Mouse (Mus musculus) MEL (cell line): ENCODE measurements around the gene Sdsl. TPM values are rescaled to one million over a fixed set of nuclear protein-coding genes. Genes with fewer than 3 reads are reported as not detected.
A peak's percentile ranks its signal among the peaks of the same experiment; 100 is the strongest.

Experiments used
- DNase-seq: peaks from one replicate; pipeline ENCODE4 v3.0.0; 2011; ENCODE audit warnings: low read depth, low spot score
- H3K27ac ChIP-seq: 2 replicates; pipeline ENCODE4 v1.5.1; 2012; ENCODE audit warnings: low read depth, mild to moderate bottlenecking, control low read depth, low read length, moderate library complexity; ENCODE audit not compliant: control insufficient read depth
- H3K27me3 ChIP-seq, 2 experiments: fragments of 150-350 bp in 1 of 2; sonication (generic) in 1 of 2; 2 replicates each; pipeline ENCODE4 v1.6.1; 2012; ENCODE audit warnings: low read length in 2 of 2, mild to moderate bottlenecking in 2 of 2, improper control_type of control experiment in 1 of 2, moderate library complexity in 1 of 2; ENCODE audit not compliant: insufficient read depth in 2 of 2, control insufficient read depth in 1 of 2
- H3K36me3 ChIP-seq, 2 experiments: 2 replicates each; pipeline ENCODE4 v1.6.1; 2012 to 2014; ENCODE audit warnings: low read length in 2 of 2, improper control_type of control experiment in 1 of 2, inconsistent platforms in 1 of 2, mild to moderate bottlenecking in 1 of 2; ENCODE audit not compliant: insufficient read depth in 2 of 2, control insufficient read depth in 1 of 2
- H3K4me1 ChIP-seq, 2 experiments: fragments of 150-350 bp in 1 of 2; sonication (generic) in 1 of 2; 2 replicates each; pipeline ENCODE4 v1.6.1; 2012; ENCODE audit warnings: low read length in 2 of 2, improper control_type of control experiment in 1 of 2, mild to moderate bottlenecking in 1 of 2; ENCODE audit not compliant: insufficient read depth in 2 of 2, control insufficient read depth in 1 of 2
- H3K4me3 ChIP-seq, 2 experiments: fragments of 150-350 bp in 1 of 2; sonication (generic) in 1 of 2; 2 replicates each; pipeline ENCODE4 v1.5.1; 2012; ENCODE audit warnings: low read depth in 2 of 2, low read length in 2 of 2, mild to moderate bottlenecking in 2 of 2, moderate library complexity in 2 of 2, control low read depth in 1 of 2, improper control_type of control experiment in 1 of 2; ENCODE audit not compliant: control insufficient read depth in 1 of 2, insufficient read depth in 1 of 2
- H3K79me2 ChIP-seq: 2 replicates; pipeline ENCODE4 v1.6.1; 2012; ENCODE audit warnings: mild to moderate bottlenecking, low read length, moderate library complexity; ENCODE audit not compliant: control insufficient read depth, poor library complexity, insufficient read depth
- H3K9ac ChIP-seq: 2 replicates; pipeline ENCODE4 v1.6.1; 2012; ENCODE audit warnings: low read depth, mild to moderate bottlenecking, control low read depth, low read length, moderate library complexity; ENCODE audit not compliant: control insufficient read depth, poor library complexity, severe bottlenecking
- H3K9me3 ChIP-seq: fragments of 150-350 bp; sonication (generic); replicated peaks from 2 replicates; pipeline ENCODE4 v1.6.1; 2012; ENCODE audit warnings: mild to moderate bottlenecking, low read length, improper control_type of control experiment, moderate library complexity; ENCODE audit not compliant: insufficient read depth
- BHLHE40 ChIP-seq: IDR thresholded peaks from 2 replicates; pipeline ENCODE4 v1.6.1; 2012; ENCODE audit warnings: low read depth, mild to moderate bottlenecking, inconsistent platforms, low read length, improper control_type of control experiment, borderline replicate concordance
- CHD2 ChIP-seq: IDR thresholded peaks from 2 replicates; pipeline ENCODE4 v1.6.1; 2011; ENCODE audit warnings: low read length, improper control_type of control experiment
- CTCF ChIP-seq, 3 experiments: IDR thresholded peaks in 2 of 3; conservative IDR thresholded peaks in 1 of 3; 2 replicates each; pipeline ENCODE4 v1.5.1; 2011 to 2012; ENCODE audit warnings: low read length in 3 of 3, low read depth in 2 of 3, mild to moderate bottlenecking in 2 of 3, improper control_type of control experiment in 1 of 3, inconsistent platforms in 1 of 3, mixed read lengths in 1 of 3, moderate library complexity in 1 of 3; ENCODE audit not compliant: control insufficient read depth in 1 of 3, insufficient read depth in 1 of 3, poor library complexity in 1 of 3, severe bottlenecking in 1 of 3
- E2F4 ChIP-seq: IDR thresholded peaks from 2 replicates; pipeline ENCODE4 v1.6.1; 2011; ENCODE audit warnings: low read depth, low read length, improper control_type of control experiment, borderline replicate concordance
- ELF1 ChIP-seq: IDR thresholded peaks from 2 replicates; pipeline ENCODE4 v1.6.1; 2014; ENCODE audit warnings: low read depth, mild to moderate bottlenecking, inconsistent platforms, low read length, improper control_type of control experiment, moderate library complexity
- EP300 ChIP-seq, 2 experiments: IDR thresholded peaks; 2 replicates each; pipeline ENCODE4 v1.6.1; 2011; ENCODE audit warnings: improper control_type of control experiment in 2 of 2, low read length in 2 of 2, low read depth in 1 of 2, mild to moderate bottlenecking in 1 of 2
- ETS1 ChIP-seq: IDR thresholded peaks from 2 replicates; pipeline ENCODE4 v1.6.1; 2012; ENCODE audit warnings: low read depth, mild to moderate bottlenecking, inconsistent platforms, low read length, improper control_type of control experiment, moderate library complexity
- GABPA ChIP-seq: IDR thresholded peaks from 2 replicates; pipeline ENCODE4 v1.6.1; 2012; ENCODE audit warnings: low read depth, mild to moderate bottlenecking, inconsistent platforms, low read length, improper control_type of control experiment, moderate library complexity
- HCFC1 ChIP-seq: IDR thresholded peaks from 2 replicates; pipeline ENCODE4 v1.6.1; 2012; ENCODE audit warnings: low read depth, mild to moderate bottlenecking, inconsistent platforms, low read length, improper control_type of control experiment, moderate library complexity
- JUND ChIP-seq: IDR thresholded peaks from 2 replicates; pipeline ENCODE4 v1.6.1; 2011; ENCODE audit warnings: low read depth, mild to moderate bottlenecking, improper control_type of control experiment, low read length
- KAT2A ChIP-seq: conservative IDR thresholded peaks from 2 replicates; pipeline ENCODE4 v1.6.1; 2012; ENCODE audit warnings: low read depth, low read length, improper control_type of control experiment, inconsistent platforms
- MAX ChIP-seq: IDR thresholded peaks from 2 replicates; pipeline ENCODE4 v1.6.1; 2011; ENCODE audit warnings: low read length, improper control_type of control experiment
- MEF2A ChIP-seq: IDR thresholded peaks from 2 replicates; pipeline ENCODE4 v1.6.1; 2014; ENCODE audit warnings: low read depth, mild to moderate bottlenecking, inconsistent platforms, low read length, improper control_type of control experiment; ENCODE audit not compliant: poor library complexity, insufficient replicate concordance, severe bottlenecking; ENCODE audit errors: extremely low read depth
- MXI1 ChIP-seq: IDR thresholded peaks from 2 replicates; pipeline ENCODE4 v1.6.1; 2011; ENCODE audit warnings: mild to moderate bottlenecking, low read depth, low read length, improper control_type of control experiment
- MYB ChIP-seq: IDR thresholded peaks from 2 replicates; pipeline ENCODE4 v1.6.1; 2011; ENCODE audit warnings: mild to moderate bottlenecking, low read depth, low read length, improper control_type of control experiment
- MYC ChIP-seq: IDR thresholded peaks from 2 replicates; pipeline ENCODE4 v1.6.1; 2011; ENCODE audit warnings: low read depth, mild to moderate bottlenecking, low read length, improper control_type of control experiment, moderate library complexity
- NELFE ChIP-seq: IDR thresholded peaks from 2 replicates; pipeline ENCODE4 v1.6.1; 2011; ENCODE audit warnings: low read depth, low read length, improper control_type of control experiment
- NRF1 ChIP-seq: IDR thresholded peaks from 2 replicates; pipeline ENCODE4 v1.6.1; 2014; ENCODE audit warnings: low read depth, mild to moderate bottlenecking, inconsistent platforms, low read length, improper control_type of control experiment, moderate library complexity; ENCODE audit not compliant: poor library complexity, insufficient read depth, severe bottlenecking
- POLR2A ChIP-seq, 2 experiments: IDR thresholded peaks; 2 replicates each; pipeline ENCODE4 v1.6.1; 2011 to 2012; ENCODE audit warnings: low read length in 2 of 2, mild to moderate bottlenecking in 2 of 2, control low read depth in 1 of 2, improper control_type of control experiment in 1 of 2, low read depth in 1 of 2, moderate library complexity in 1 of 2; ENCODE audit not compliant: control insufficient read depth in 1 of 2, insufficient read depth in 1 of 2, poor library complexity in 1 of 2
- POLR2AphosphoS5 ChIP-seq: IDR thresholded peaks from 2 replicates; pipeline ENCODE4 v1.6.1; 2012; ENCODE audit warnings: low read depth, borderline replicate concordance, mild to moderate bottlenecking, inconsistent platforms, low read length, moderate library complexity, mixed read lengths
- RAD21 ChIP-seq: IDR thresholded peaks from 2 replicates; pipeline ENCODE4 v1.6.1; 2011; ENCODE audit warnings: mild to moderate bottlenecking, low read depth, low read length, improper control_type of control experiment
- RCOR1 ChIP-seq: IDR thresholded peaks from 2 replicates; pipeline ENCODE4 v1.6.1; 2012; ENCODE audit warnings: low read depth, mild to moderate bottlenecking, inconsistent platforms, low read length, improper control_type of control experiment
- SIN3A ChIP-seq: IDR thresholded peaks from 2 replicates; pipeline ENCODE4 v1.6.1; 2012; ENCODE audit warnings: low read length, improper control_type of control experiment, inconsistent platforms
- SMC3 ChIP-seq: IDR thresholded peaks from 2 replicates; pipeline ENCODE4 v1.6.1; 2011; ENCODE audit warnings: low read depth, low read length, improper control_type of control experiment
- TAL1 ChIP-seq: IDR thresholded peaks from 2 replicates; pipeline ENCODE4 v1.6.1; 2012; ENCODE audit warnings: mild to moderate bottlenecking, inconsistent platforms, low read length, moderate library complexity, mixed read lengths
- TBP ChIP-seq: IDR thresholded peaks from 2 replicates; pipeline ENCODE4 v1.8.0; 2011; ENCODE audit warnings: low read depth, low read length, improper control_type of control experiment
- USF1 ChIP-seq: IDR thresholded peaks from 2 replicates; pipeline ENCODE4 v1.6.1; 2014; ENCODE audit warnings: low read depth, mild to moderate bottlenecking, inconsistent platforms, low read length, improper control_type of control experiment, moderate library complexity
- USF2 ChIP-seq, 2 experiments: IDR thresholded peaks; 2 replicates each; pipeline ENCODE4 v1.6.1; 2011 to 2012; ENCODE audit warnings: improper control_type of control experiment in 2 of 2, low read length in 2 of 2, borderline replicate concordance in 1 of 2, inconsistent platforms in 1 of 2, low read depth in 1 of 2, mild to moderate bottlenecking in 1 of 2; ENCODE audit not compliant: insufficient read depth in 1 of 2
- ZC3H11A ChIP-seq: IDR thresholded peaks from 2 replicates; pipeline ENCODE4 v1.6.1; 2012; ENCODE audit warnings: low read depth, mild to moderate bottlenecking, inconsistent platforms, low read length, improper control_type of control experiment
- ZNF384 ChIP-seq: IDR thresholded peaks from 2 replicates; pipeline ENCODE4 v1.6.1; 2012; ENCODE audit warnings: low read depth, mild to moderate bottlenecking, inconsistent platforms, low read length, improper control_type of control experiment
- polyA plus RNA-seq, 2 experiments: library from polyadenylated mRNA; stranded (reverse) in 1 of 2; unstranded in 1 of 2; fragments of >175 nt in 1 of 2; fragments of >200 nt in 1 of 2; gene quantifications; 2 replicates each; pipeline versions ENCODE4 v1.2.1 to v1.2.4; 2012; ENCODE audit warnings: low replicate concordance in 2 of 2, low read depth in 1 of 2; ENCODE audit not compliant: insufficient read length in 2 of 2, insufficient read depth in 1 of 2, missing spikeins in 1 of 2
- total RNA-seq: library from RNA; depleted of rRNA; stranded (reverse); fragments of 300-350 nt; gene quantifications from 2 replicates; pipeline ENCODE4 v1.2.3, GENCODE M21; 2012

Sdsl gene
- total and polyA plus RNA-seq, 3 experiments: 12.1 to 21.0 TPM; not detected in 1

- Histone ChIP-seq H3K4me3 (peak overlapping the region; percentile 60 to 75), H3K4me1 (peaks cover 0 to 10% of the 10 kb centered on the region in 2 experiments), H3K27me3 (no peaks in the 10 kb centered on the region), H3K36me3 (peaks cover 0 to 4% of the 10 kb centered on the region in 2 experiments; a peak in 1 of 4 replicates), H3K9ac (peak overlapping the region; percentile 63), H3K79me2 (peaks cover 13% of the 10 kb centered on the region)
- no peak for DNase-seq
- TF ChIP-seq TBP: 0 out of 2 replicates have a peak, but pooled peaks have one; percentile 5
- TF ChIP-seq ELF1: no peak
- TF ChIP-seq, all 39 proteins: peak for 1
- no peaks in the 10 kb centered on the region for H3K9me3 ChIP-seq
- H3K27ac ChIP-seq: no peak overlapping the region
Measured at GRCm38 (mm10) chr5:120505781-120506180, 33.2 kb upstream of the Sdsl start.

- Histone ChIP-seq H3K9ac (peak overlapping the region; percentile 63), H3K9me3 (no peaks in the 10 kb centered on the region), H3K4me3 (peak overlapping the region; percentile 61 to 75), H3K4me1 (peaks cover 0 to 10% of the 10 kb centered on the region in 2 experiments), H3K79me2 (peaks cover 13% of the 10 kb centered on the region), H3K36me3 (peaks cover 0 to 4% of the 10 kb centered on the region in 2 experiments; a peak in 1 of 4 replicates), H3K27ac (no peak overlapping the region), H3K27me3 (no peaks in the 10 kb centered on the region)
- DNase-seq: peak; percentile 88
- TF ChIP-seq E2F4 (no peak), BHLHE40 (no peak), POLR2AphosphoS5 (no peak), GABPA (no peak), MAX (peak; percentile 36; the same call in 1 of the 2 replicates), POLR2A (IDR thresholded peaks at IDR 0.05; ENCODE audit: control insufficient read depth in 1 of 2, insufficient read depth in 1 of 2, low read depth in 1 of 2, low read length in 2 of 2, poor library complexity in 1 of 2) (peak in 1 of 2 experiments; percentile 54; a peak in 2 of 4 replicates), USF2 (IDR thresholded peaks at IDR 0.05; ENCODE audit: borderline replicate concordance in 1 of 2, insufficient read depth in 1 of 2, low read depth in 1 of 2, low read length in 2 of 2) (no peak), NRF1 (peak; percentile 53; the same call in 1 of the 2 replicates), CTCF (IDR thresholded peaks at IDR 0.05 in 2 of 3, conservative IDR thresholded peaks at IDR 0.05 in 1 of 3; ENCODE audit: control insufficient read depth in 1 of 3, insufficient read depth in 1 of 3, low read depth in 2 of 3, low read length in 3 of 3, poor library complexity in 1 of 3, severe bottlenecking in 1 of 3) (peak; percentile 89 to 98 (median 96)), RAD21 (peak; percentile 79), EP300 (IDR thresholded peaks at IDR 0.05; ENCODE audit: low read depth in 1 of 2, low read length in 2 of 2) (no peak), SIN3A (peak; percentile 48; the same call in 1 of the 2 replicates), JUND (no peak), TBP (0 out of 2 replicates have a peak, but pooled peaks have one; percentile 13), MXI1 (peak; percentile 66; the same call in 1 of the 2 replicates), TAL1 (no peak), MYB (no peak), CHD2 (no peak), SMC3 (peak; percentile 95), NELFE (no peak), ETS1 (no peak), HCFC1 (peak; percentile 46; the same call in 1 of the 2 replicates), ZC3H11A (peak; percentile 77), ELF1 (no peak), ZNF384 (peak; percentile 64; the same call in 1 of the 2 replicates), RCOR1 (no peak), KAT2A (no peak), MYC (peak; percentile 45; the same call in 1 of the 2 replicates), USF1 (no peak), MEF2A (no peak)
Measured at GRCm38 (mm10) chr5:120505368-120505767, 32.8 kb upstream of the Sdsl start.
